Mouse (Mus musculus): Measurements from ENCODE around the gene Olfr748. TPM values are rescaled to one million over a fixed set of nuclear protein-coding genes. Genes with fewer than 3 reads are reported as not detected.
"Not testable (repeated sequence)": the region's sequence is repeated elsewhere in the genome, so short reads cannot be mapped to it uniquely, and the experiment has no call there.

Olfr748 gene
- polyA plus RNA-seq (2016; fragmentation: Nextera tagmentation; extraction: Ambion mirVana) = not detected in 2 replicates

- ATAC-seq (ENCODE audit: insufficient number of reproducible peaks, low FRiP score) = no peak
- Histone ChIP-seq H3K4me2 (no peak within 1 kb of the TSS), H3K27me3 (replicated peaks) (no peaks in the 10 kb centered on the region), H3K4me3 (no peak within 1 kb of the TSS), H3K9ac (no peak within 1 kb of the TSS), H3K27ac (ENCODE audit: poor library complexity, severe bottlenecking) (no peak within 1 kb of the TSS), H3K4me1 (replicated peaks) (no peaks in the 10 kb centered on the region), H3K36me3 (no peaks in the 10 kb centered on the region), H3K9me3 (replicated peaks) (peaks cover 2% of the 10 kb centered on the region; the same call in 1 of the 2 replicates)
- WGBS = 47% methylated on average over 1 of the region's 1 CpGs
Observed at GRCm38 (mm10) chr14:50707073-50707472, at the start of gene Olfr748. Gene Olfr748, plus strand, starts transcription at chr14:50707373.

- Histone ChIP-seq H3K4me1 (replicated peaks) (no peaks in the 10 kb centered on the region), H3K36me3 (no peaks in the 10 kb centered on the region), H3K9ac (no peak within 1 kb of the TSS), H3K4me2 (no peak within 1 kb of the TSS), H3K27me3 (replicated peaks) (no peaks in the 10 kb centered on the region), H3K9me3 (replicated peaks) (peaks cover 3% of the 10 kb centered on the region; the same call in 1 of the 2 replicates), H3K27ac (ENCODE audit: poor library complexity, severe bottlenecking) (no peak within 1 kb of the TSS), H3K4me3 (no peak within 1 kb of the TSS)
- 81% methylated on average over 3 of the region's 3 CpGs for WGBS
- ATAC-seq (ENCODE audit: insufficient number of reproducible peaks, low FRiP score) = no peak
Observed at GRCm38 (mm10) chr14:50693106-50693505, 14.1 kb upstream of the Olfr748 start, which contains the start of gene Olfr747. Gene Olfr747, minus strand, starts transcription at chr14:50693206.

GRCm38 (mm10) chr14:50719875-50720274, 12.7 kb downstream of the Olfr748 start:
- H3K27ac ChIP-seq (ENCODE audit: poor library complexity, severe bottlenecking); H3K27me3 ChIP-seq (replicated peaks); H3K9ac ChIP-seq; H3K36me3 ChIP-seq; ATAC-seq (ENCODE audit: insufficient number of reproducible peaks, low FRiP score); H3K4me3 ChIP-seq; H3K4me2 ChIP-seq; H3K4me1 ChIP-seq (replicated peaks); H3K9me3 ChIP-seq (replicated peaks): not testable (repeated sequence)
- WGBS = 85% methylated on average over 15 of the region's 15 CpGs

- H3K4me3 ChIP-seq; H3K27ac ChIP-seq (ENCODE audit: poor library complexity, severe bottlenecking); H3K9ac ChIP-seq; H3K9me3 ChIP-seq (replicated peaks); ATAC-seq (ENCODE audit: insufficient number of reproducible peaks, low FRiP score); H3K27me3 ChIP-seq (replicated peaks); H3K36me3 ChIP-seq; H3K4me1 ChIP-seq (replicated peaks); H3K4me2 ChIP-seq: not testable (repeated sequence)
- 61% methylated on average over 4 of the region's 4 CpGs for WGBS
Observed at GRCm38 (mm10) chr14:50722371-50722770, 15.2 kb downstream of the Olfr748 start.

- Histone ChIP-seq H3K36me3 (no peaks in the 10 kb centered on the region), H3K4me1 (replicated peaks) (no peaks in the 10 kb centered on the region), H3K4me3 (no peak overlapping the region), H3K9ac (no peak overlapping the region), H3K27ac (ENCODE audit: poor library complexity, severe bottlenecking) (no peak overlapping the region), H3K9me3 (replicated peaks) (no peaks in the 10 kb centered on the region), H3K4me2 (no peak overlapping the region), H3K27me3 (replicated peaks) (no peaks in the 10 kb centered on the region)
- WGBS = 63% methylated on average over 2 of the region's 2 CpGs
- ATAC-seq (ENCODE audit: insufficient number of reproducible peaks, low FRiP score) = no peak
Observed at GRCm38 (mm10) chr14:50740334-50740733, 33.2 kb downstream of the Olfr748 start.

GRCm38 (mm10) chr14:50741584-50741983, 34.4 kb downstream of the Olfr748 start:
- H3K36me3 ChIP-seq = no peaks in the 10 kb centered on the region
- no peak overlapping the region for H3K9ac ChIP-seq
- no peak overlapping the region for H3K4me2 ChIP-seq
- no peaks in the 10 kb centered on the region for H3K4me1 ChIP-seq (replicated peaks)
- WGBS = 57% methylated on average over 2 of the region's 2 CpGs
- no peak overlapping the region for H3K4me3 ChIP-seq
- ATAC-seq (ENCODE audit: insufficient number of reproducible peaks, low FRiP score) = no peak
- H3K9me3 ChIP-seq (replicated peaks) = no peaks in the 10 kb centered on the region
- no peaks in the 10 kb centered on the region for H3K27me3 ChIP-seq (replicated peaks)
- no peak overlapping the region for H3K27ac ChIP-seq (ENCODE audit: poor library complexity, severe bottlenecking)

- Histone ChIP-seq H3K9me3 (replicated peaks) (no peaks in the 10 kb centered on the region), H3K27me3 (replicated peaks) (no peaks in the 10 kb centered on the region), H3K36me3 (no peaks in the 10 kb centered on the region), H3K4me2 (no peak within 1 kb of the TSS), H3K4me1 (replicated peaks) (no peaks in the 10 kb centered on the region), H3K4me3 (no peak within 1 kb of the TSS), H3K27ac (ENCODE audit: poor library complexity, severe bottlenecking) (no peak within 1 kb of the TSS), H3K9ac (no peak within 1 kb of the TSS)
- ATAC-seq (ENCODE audit: insufficient number of reproducible peaks, low FRiP score) = no peak
Observed at GRCm38 (mm10) chr14:50744994-50745393, 37.8 kb downstream of the Olfr748 start, which contains the start of gene Olfr749. Gene Olfr749, minus strand, starts transcription at chr14:50745094.

- Histone ChIP-seq H3K4me2 (no peak overlapping the region), H3K36me3 (peaks cover 6% of the 10 kb centered on the region; the same call in 1 of the 2 replicates), H3K27ac (ENCODE audit: poor library complexity, severe bottlenecking) (no peak overlapping the region), H3K27me3 (replicated peaks) (no peaks in the 10 kb centered on the region), H3K4me3 (no peak overlapping the region), H3K4me1 (replicated peaks) (no peaks in the 10 kb centered on the region), H3K9me3 (replicated peaks) (no peaks in the 10 kb centered on the region), H3K9ac (no peak overlapping the region)
- no peak for ATAC-seq (ENCODE audit: insufficient number of reproducible peaks, low FRiP score)
- 71% methylated on average over 5 of the region's 5 CpGs for WGBS
Observed at GRCm38 (mm10) chr14:50758416-50759085, 51.4 kb downstream of the Olfr748 start.

Other genes with a start within 250 kb of the Olfr748 start
- not detected in 2 replicates for gene Olfr741, start 234.6 kb upstream of the Olfr748 start, polyA plus RNA-seq (2016; fragmentation: Nextera tagmentation; extraction: Ambion mirVana)
- not detected in 2 replicates for gene Olfr742, start 203.8 kb upstream of the Olfr748 start, polyA plus RNA-seq (2016; fragmentation: Nextera tagmentation; extraction: Ambion mirVana)
- gene Olfr743, start 185.5 kb upstream of the Olfr748 start, polyA plus RNA-seq (2016; fragmentation: Nextera tagmentation; extraction: Ambion mirVana) = not detected in 2 replicates
- gene Olfr744, start 92.5 kb upstream of the Olfr748 start, polyA plus RNA-seq (2016; fragmentation: Nextera tagmentation; extraction: Ambion mirVana) = not detected in 2 replicates
- gene Olfr745, start 68.0 kb upstream of the Olfr748 start, polyA plus RNA-seq (2016; fragmentation: Nextera tagmentation; extraction: Ambion mirVana) = not detected in 2 replicates
- not detected in 2 replicates for gene Olfr746, start 60.3 kb upstream of the Olfr748 start, polyA plus RNA-seq (2016; fragmentation: Nextera tagmentation; extraction: Ambion mirVana)
- gene Olfr747, start 14.2 kb upstream of the Olfr748 start, polyA plus RNA-seq (2016; fragmentation: Nextera tagmentation; extraction: Ambion mirVana) = not detected in 2 replicates
- gene Olfr749, start 37.7 kb downstream of the Olfr748 start, polyA plus RNA-seq (2016; fragmentation: Nextera tagmentation; extraction: Ambion mirVana) = not detected in 2 replicates
- gene Ttc5, start 78.1 kb downstream of the Olfr748 start, polyA plus RNA-seq (2016; fragmentation: Nextera tagmentation; extraction: Ambion mirVana) = 46.1 and 48.1 TPM in 2 replicates
- gene Ccnb1ip1, start 100.4 kb downstream of the Olfr748 start, polyA plus RNA-seq (2016; fragmentation: Nextera tagmentation; extraction: Ambion mirVana) = not detected in 2 replicates
- gene Parp2, start 100.5 kb downstream of the Olfr748 start, polyA plus RNA-seq (2016; fragmentation: Nextera tagmentation; extraction: Ambion mirVana) = 40.4 and 41.2 TPM in 2 replicates
- 6.0 and 6.1 TPM in 2 replicates for gene Tep1, start 163.2 kb downstream of the Olfr748 start, polyA plus RNA-seq (2016; fragmentation: Nextera tagmentation; extraction: Ambion mirVana)
- 0.08 and 0.09 TPM in 2 replicates for gene Klhl33, start 190.1 kb downstream of the Olfr748 start, polyA plus RNA-seq (2016; fragmentation: Nextera tagmentation; extraction: Ambion mirVana)
- gene Osgep, start 217.5 kb downstream of the Olfr748 start, polyA plus RNA-seq (2016; fragmentation: Nextera tagmentation; extraction: Ambion mirVana) = 108 and 111 TPM in 2 replicates
- 152 and 159 TPM in 2 replicates for gene Apex1, start 217.6 kb downstream of the Olfr748 start, polyA plus RNA-seq (2016; fragmentation: Nextera tagmentation; extraction: Ambion mirVana)
- gene Pip4p1, start 223.5 kb downstream of the Olfr748 start, polyA plus RNA-seq (2016; fragmentation: Nextera tagmentation; extraction: Ambion mirVana) = 33.6 and 37.3 TPM in 2 replicates
- gene Pnp, start 223.7 kb downstream of the Olfr748 start, polyA plus RNA-seq (2016; fragmentation: Nextera tagmentation; extraction: Ambion mirVana) = 39.0 and 43.8 TPM in 2 replicates
- not detected in 2 replicates for gene Gm49342, start 237.1 kb downstream of the Olfr748 start, polyA plus RNA-seq (2016; fragmentation: Nextera tagmentation; extraction: Ambion mirVana)
- 0.17 and 0.32 TPM in 2 replicates for gene Pnp2, start 248.6 kb downstream of the Olfr748 start, polyA plus RNA-seq (2016; fragmentation: Nextera tagmentation; extraction: Ambion mirVana)